Mouse (Mus musculus) frontal cortex, postnatal 10 days (tissue): Measurements from ENCODE around the gene Ppp3r1.

ENCODE experiments used
- DNase-seq, 2 experiments: peaks; one replicate each; pipeline ENCODE4 v3.0.0; 2022; ENCODE audit warnings: low spot score in 2 of 2, mixed read lengths in 1 of 2

Gene Ppp3r1

DNA sequence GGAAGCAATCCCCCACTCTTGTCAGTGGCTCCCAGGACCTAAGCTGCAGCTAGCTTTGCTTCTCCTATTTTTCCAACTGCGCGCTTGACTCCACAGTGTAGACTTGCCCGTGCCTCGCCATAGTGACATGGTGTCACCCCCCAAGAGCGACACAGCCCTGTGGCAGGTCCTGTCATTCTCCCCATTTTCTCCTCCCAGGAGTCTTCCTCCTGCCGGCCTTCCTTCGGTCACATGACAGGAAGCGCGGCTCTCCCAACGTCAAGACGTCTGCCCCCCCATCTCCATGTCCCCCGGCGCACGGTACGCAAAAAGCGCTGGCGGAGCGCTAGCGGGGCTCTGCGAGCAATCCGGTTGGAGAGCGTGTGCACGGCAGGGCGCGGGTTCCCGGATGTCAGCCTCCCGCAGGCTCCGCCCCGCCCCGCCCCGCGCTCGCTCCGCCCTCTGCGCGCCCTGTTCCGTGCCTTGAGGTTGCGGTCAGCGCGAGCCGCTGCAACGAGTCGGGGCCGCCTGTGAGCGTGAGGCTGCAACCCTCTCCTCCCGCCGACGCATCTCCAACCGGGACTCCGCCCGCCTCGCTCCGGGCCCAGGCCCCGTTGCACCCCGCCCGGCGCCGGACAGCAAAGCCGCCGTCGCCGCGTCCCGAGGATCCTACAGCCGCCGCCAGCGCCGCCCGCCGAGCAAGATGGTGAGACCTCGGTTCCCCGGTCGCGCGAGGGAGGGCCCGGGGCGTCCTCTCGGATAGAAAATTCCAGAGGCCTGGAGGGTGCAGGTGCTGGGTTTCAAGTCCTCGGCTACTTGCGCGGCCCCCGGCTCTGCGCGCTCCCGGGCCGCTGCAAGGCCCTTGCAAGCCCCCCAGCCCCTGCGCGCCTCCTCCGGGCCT lies at the start of gene Ppp3r1:
Gene Ppp3r1 (plus strand): TSS at position 406 of the 880 bp plus-strand sequence.
- DNase-seq = peak; percentile 94 to 96

- no peak for DNase-seq
Measured at GRCm38 (mm10) chr11:17112419-17113090, 46.5 kb upstream of the Ppp3r1 start.

GRCm38 (mm10) chr11:17126418-17126817 lies 32.6 kb upstream of the Ppp3r1 start:
- DNase-seq = no peak

DNA sequence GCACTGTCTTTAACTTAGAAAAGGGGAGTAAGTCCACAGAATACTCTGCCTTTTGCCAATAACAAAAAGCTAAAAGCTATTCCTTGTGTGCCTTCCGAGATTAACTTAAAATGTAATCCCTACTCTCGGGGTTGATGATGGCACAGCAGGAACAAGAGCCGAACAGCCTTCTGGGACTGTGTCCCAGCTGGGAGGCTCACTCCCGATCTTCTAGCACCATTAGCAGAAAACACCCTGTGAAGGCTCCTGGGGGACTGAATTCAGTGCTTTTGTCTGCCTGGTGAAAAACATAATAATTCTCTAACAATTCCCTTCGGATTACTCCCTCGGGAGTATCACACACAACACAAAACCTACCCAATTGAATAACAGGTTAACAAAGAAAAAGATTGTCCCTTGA lies 23.4 kb upstream of the Ppp3r1 start:
- DNase-seq = no peak

GRCm38 (mm10) chr11:17138306-17139033 lies 20.6 kb upstream of the Ppp3r1 start:
- no peak for DNase-seq

GRCm38 (mm10) chr11:17159738-17160241 lies 727 bp downstream of the Ppp3r1 start:
- DNase-seq = peak; percentile 50 to 54

DNA sequence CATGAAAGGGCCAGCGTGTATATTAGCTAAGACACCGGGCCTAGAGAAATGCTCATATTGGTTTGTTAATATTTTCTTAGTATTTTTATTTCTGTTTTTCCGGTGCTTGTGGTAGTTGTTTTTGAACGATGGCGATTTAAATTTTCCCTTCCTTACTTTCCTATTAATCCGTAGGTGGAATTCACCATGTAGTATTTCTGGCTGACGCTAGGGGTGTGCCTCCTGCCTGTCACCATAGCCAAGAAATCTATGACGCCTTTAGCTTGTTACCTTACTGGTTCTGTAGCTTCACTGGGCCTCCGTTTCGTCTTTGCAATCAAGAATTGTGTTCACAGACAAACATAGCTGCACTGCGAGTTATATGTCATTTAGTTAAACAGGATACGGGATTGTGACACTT lies 1.2 kb downstream of the Ppp3r1 start:
- DNase-seq = peak; percentile 27 to 47

DNA sequence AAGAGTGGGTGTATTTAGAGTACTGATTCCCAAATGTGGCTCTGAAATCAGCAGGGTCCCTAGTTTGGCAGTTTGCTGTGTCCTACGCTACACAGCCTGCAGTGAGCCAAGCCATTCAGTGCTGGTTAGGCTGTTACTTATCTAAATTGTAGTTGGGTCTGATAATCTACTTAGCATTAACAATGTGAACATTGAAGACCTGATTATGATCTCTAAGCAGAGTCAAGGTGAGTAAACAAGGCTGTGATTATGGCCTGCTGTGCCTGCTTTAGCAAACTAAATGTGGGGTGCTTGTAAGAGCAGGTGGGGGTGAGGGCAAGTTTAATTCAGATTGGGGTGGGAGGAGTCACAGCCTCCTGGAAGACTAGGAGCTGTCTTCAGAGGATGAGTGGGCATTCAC lies 4.9 kb downstream of the Ppp3r1 start:
- DNase-seq = no peak

- DNase-seq = no peak
Measured at GRCm38 (mm10) chr11:17166627-17167026, 7.6 kb downstream of the Ppp3r1 start.

- DNase-seq = no peak
Measured at GRCm38 (mm10) chr11:17169262-17169661, 10.2 kb downstream of the Ppp3r1 start.

DNA sequence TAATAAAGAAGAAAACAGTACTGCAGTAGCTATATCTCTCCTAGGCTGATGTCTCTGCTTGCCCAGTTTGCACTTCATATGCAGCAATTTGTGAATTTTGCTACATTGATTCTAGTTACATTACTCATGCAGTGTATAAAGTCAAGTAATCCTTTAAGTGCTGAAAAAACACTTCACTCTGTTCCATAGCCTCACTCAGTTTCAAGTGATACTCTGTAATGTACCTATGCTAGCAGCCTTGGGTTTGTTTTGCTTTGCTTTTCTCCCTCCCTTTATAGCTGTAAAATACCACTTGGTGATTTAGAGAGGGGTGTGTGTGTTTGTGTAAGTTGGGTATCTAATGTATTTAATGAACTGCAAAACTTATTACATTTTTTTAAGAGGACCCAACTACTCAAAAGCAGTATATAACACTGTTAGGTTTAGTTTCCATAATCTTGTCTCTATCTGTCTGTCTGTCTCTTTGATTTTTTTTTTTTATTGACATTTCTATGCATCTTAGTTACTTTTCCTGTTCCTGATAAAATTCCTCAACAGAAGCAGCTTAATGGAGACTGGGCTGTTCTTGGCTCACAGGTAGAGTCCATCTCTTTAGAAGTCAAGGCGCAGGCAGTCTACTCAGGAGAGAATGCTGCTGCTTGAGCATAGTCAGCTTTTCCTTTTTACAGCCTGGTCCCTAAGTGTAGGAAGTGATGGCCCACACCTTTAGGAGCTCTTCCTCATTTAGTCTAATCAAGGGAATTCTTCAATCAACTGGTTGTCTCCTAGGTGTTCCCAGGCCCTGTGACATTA lies 12.1 kb downstream of the Ppp3r1 start:
- DNase-seq = no peak

- DNase-seq = no peak
Measured at GRCm38 (mm10) chr11:17172300-17172699, 13.2 kb downstream of the Ppp3r1 start.

DNA sequence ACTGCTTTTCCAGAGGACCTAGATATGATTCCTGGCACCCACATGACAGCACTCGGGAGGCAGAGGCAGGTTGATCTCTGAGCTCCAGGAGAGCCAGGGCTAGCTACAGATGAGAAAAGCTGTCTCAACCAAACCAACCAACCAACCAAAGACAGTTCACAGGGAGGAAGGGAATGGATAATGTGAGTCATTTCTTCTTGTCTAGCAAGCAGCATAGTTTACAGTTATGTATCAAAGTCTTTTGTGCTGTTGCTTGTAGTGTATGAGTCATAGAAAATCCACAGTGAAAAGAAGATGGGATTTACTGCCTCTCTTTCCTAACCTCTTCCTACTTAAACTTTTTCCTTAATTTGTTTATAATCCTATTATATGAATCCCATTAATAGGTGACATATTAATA lies 17.6 kb downstream of the Ppp3r1 start:
- DNase-seq = no peak

DNA sequence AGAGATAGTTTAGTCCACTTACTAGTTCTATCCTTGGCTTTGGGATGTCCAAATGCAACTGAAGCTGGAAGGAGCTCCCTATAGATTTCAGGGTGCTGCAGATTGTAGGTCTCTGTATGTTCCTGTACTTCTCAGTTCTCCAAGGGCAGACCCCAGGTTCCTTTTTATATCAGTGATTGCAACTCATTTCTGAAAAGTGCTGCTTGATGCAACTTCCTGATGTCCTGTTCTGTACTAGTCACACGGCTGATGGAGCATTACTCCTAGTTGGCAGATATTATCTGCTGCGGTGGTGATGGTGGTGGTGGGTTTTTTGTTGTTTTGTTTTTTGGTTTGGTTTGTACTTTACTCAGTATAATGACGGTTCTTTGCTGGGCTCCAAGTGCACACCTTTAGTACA lies 21.7 kb downstream of the Ppp3r1 start:
- no peak for DNase-seq

- DNase-seq = no peak
Measured at GRCm38 (mm10) chr11:17181807-17182206, 22.7 kb downstream of the Ppp3r1 start, which contains the start of gene Wdr92. TSS of gene Wdr92 (plus strand) at chr11:17182107.

DNA sequence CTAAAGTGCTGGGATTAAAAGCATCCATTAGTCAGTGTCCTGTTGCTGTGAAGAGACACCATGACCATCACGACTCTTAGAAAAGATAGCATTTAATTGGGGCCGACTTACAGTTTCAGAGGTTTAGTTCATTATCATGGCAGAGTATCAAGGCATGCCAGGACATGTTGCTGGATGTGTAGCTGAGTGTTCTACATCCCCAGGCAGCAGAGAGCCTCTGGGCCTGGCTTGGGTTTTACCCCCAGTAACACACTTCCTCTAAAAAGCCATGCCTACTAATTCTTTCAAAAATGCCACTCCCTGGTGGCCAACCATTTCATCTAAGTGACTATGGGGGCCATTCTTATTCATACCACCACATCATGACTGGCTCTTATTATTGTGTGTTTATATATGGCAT lies 24.1 kb downstream of the Ppp3r1 start:
- no peak for DNase-seq

DNA sequence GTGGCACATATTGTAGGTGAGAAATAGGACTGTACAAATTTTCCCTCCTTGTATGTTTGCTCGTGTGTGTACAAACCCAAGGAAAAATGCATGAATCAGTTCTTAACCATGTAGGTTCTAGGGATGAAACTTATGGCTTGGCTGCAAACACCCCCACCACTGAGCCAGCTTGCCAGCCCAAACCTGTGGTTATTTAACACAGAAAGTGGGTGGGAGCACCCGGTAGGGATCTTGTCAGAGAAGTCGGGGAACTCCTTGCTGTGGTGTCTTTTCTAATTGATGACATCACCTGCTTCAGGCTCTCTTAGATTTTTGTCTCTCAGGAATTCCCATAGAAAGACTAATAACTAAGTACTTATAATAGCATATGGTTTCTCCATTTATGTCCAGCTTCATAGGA lies 28.6 kb downstream of the Ppp3r1 start:
- no peak for DNase-seq

DNA sequence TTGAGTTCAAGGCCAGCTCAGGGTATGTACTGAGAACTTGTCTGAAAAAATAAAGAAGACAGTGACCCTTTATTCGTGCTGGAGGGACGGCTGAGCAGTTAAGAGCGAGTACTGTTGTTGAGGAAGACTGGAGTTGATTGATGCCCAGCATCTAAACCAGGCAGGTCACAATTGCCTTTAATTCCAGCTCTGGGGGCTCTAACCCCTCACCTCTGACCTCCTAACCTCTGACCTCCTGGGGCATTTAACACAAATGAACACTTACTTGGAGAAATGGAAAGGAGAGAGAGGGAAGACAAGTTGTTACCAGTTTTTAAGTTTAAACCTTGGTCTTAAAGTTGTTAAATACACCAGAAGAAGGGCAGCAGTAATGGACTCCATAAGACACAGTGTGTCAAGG lies 29.7 kb downstream of the Ppp3r1 start:
- no peak for DNase-seq

GRCm38 (mm10) chr11:17192151-17192844 lies 33.2 kb downstream of the Ppp3r1 start:
- DNase-seq = no peak

GRCm38 (mm10) chr11:17199170-17199569 lies 40.1 kb downstream of the Ppp3r1 start:
- DNase-seq = no peak
